Comparison of ENCODE assay signal across 18 mouse cellular contexts in genomic region chr10:81620786-81621185, GRCm38 (mm10).
"Had no signal": no experiment of that assay in that cellular context is flagged by ENCODE, and none has a peak within 500 bp of the region (broad histone marks: within the 10 kb centered on the region; RNA-seq: fewer than 3 reads in every experiment).

No protein-coding gene starts in this region.

- H3K27me3 ChIP-seq: limb, embryonic 12.5 days; limb, embryonic 15.5 days; liver, embryonic 15.5 days; lung, embryonic 15.5 days; stomach, embryonic 15.5 days had no signal

- H3K9ac ChIP-seq: limb, embryonic 12.5 days; limb, embryonic 15.5 days; liver, embryonic 15.5 days; lung, embryonic 15.5 days; stomach, embryonic 15.5 days had no signal

- H3K4me2 ChIP-seq: limb, embryonic 12.5 days; limb, embryonic 15.5 days; liver, embryonic 11.5 days; liver, embryonic 15.5 days; lung, embryonic 15.5 days; midbrain, embryonic 11.5 days; stomach, embryonic 15.5 days had no signal

- H3K27ac ChIP-seq: limb, embryonic 12.5 days; limb, embryonic 15.5 days; liver, embryonic 15.5 days; lung, embryonic 15.5 days; stomach, embryonic 15.5 days had no signal

- H3K9me3 ChIP-seq: limb, embryonic 12.5 days; limb, embryonic 15.5 days; liver, embryonic 15.5 days; lung, embryonic 15.5 days; stomach, embryonic 15.5 days had no signal

- DNase-seq: kidney, adult 9 months; kidney, postnatal 14 days; kidney, postnatal 4 days; left cerebral cortex, postnatal 4 days; lung, adult 18-20 months; lung, postnatal 10 days; lung, postnatal 36 days; midbrain, embryonic 14.5 days; right cerebral cortex, postnatal 14 days; spleen, adult 18-20 months; thymus, postnatal 25 days had no signal

- H3K4me1 ChIP-seq: lung, embryonic 15.5 days; stomach, embryonic 15.5 days had no signal

- H3K4me3 ChIP-seq: limb, embryonic 12.5 days; limb, embryonic 15.5 days; liver, embryonic 15.5 days; lung, embryonic 15.5 days; stomach, embryonic 15.5 days had no signal
